Mouse (Mus musculus) urinary bladder, postnatal 36 days (tissue): ENCODE data around the gene Gm44511.
"Not testable (repeated sequence)": the region's sequence is repeated elsewhere in the genome, so short reads cannot be mapped to it uniquely, and the experiment has no call there.

ENCODE experiments used
- DNase-seq, 2 experiments: peaks; one replicate each; pipeline ENCODE4 v3.0.0; 2022; ENCODE audit warnings: low spot score in 2 of 2, mixed read lengths in 1 of 2

The Gm44511 gene

DNA sequence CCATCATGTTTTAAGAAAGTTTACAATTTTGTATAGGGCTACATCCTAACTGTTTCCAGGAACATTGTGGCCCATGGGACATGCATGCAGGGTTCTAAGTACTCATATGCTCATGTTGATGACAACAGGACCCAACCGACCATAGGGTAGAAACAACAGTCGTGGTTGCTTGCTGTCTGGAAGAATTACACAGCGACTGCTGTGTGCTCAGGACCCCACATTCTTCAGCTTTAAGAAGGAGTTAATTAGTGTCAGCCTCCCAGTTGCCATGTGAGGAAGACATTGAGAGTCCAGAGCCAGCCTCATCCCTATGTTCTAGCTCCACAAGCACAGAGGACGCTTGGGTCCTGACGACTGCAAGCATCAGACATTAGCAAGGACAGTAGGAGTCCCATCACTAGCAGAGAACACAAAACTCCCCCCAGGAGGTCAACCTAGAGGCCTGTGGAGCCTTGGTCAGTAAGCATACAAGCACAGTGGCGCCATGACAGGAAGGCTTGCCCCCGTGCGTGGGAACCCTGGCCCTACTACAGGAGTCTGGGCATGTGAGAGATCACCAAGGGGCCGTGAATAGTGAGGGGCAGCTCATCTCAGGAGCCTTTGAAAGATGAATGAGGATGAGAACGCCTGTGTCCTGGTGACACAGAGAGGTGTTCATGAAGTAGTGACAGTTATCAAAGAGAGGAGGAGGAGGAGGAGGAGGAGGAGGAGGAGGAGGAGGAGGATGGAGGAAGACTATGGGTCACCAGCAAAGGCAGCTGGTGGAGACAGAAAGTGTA lies 63.0 kb downstream of the Gm44511 start:
- DNase-seq = not testable (repeated sequence)

DNA sequence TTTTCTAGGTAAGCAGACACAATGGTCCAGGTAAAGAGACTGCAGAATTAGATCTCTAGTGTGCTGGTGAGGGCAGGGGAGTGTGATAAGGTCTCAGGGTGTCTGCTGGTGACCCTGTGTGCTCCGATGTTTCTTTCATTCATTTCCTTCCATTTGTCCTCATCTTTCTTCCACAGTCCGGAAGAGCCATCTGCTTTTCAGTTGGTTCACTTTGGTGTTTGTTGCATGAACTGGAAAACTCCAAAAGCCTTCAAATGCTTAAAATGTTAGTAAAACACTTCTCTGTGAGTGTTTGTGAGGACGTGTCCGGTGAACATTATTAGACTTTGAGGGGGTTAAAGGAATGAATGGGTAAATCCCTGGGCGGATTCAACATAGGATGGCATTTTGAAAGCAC lies 65.0 kb downstream of the Gm44511 start:
- no peak for DNase-seq

DNA sequence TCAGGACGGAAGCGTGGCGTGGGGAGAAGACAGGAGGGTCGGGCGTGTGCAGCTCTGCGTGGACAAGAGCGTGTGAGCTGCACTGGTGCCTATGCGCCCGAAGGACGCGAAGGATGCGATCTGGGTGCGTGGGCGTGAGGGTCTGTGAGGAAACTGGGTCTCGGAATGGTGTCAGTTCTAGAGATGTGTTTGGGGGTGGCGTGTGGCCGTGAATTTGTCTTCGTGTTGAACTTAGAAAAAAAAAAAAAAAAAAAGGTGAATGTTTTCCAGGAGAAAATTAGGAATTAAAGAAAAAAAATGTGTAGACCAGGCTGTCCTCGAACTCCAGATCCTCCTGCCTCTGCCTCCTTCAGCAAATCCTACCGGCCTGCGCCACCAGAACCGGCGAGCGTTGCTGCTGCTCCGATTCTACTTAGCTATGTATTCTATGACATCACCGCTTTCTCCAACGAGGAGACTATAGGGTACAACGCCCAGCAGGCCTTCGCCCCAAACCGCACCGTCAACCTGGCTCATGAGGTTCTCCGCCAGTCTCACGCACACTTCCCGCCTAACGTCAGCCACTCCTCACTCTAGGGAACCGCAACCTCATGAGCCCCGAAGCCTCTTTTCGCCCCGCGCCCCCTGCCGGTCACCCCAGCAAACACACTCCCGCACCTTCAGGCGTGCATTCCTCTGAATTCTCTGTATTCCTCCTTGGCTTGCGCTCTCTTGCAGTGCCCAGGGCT lies 65.5 kb downstream of the Gm44511 start:
- peak; percentile 87 to 88 for DNase-seq

DNA sequence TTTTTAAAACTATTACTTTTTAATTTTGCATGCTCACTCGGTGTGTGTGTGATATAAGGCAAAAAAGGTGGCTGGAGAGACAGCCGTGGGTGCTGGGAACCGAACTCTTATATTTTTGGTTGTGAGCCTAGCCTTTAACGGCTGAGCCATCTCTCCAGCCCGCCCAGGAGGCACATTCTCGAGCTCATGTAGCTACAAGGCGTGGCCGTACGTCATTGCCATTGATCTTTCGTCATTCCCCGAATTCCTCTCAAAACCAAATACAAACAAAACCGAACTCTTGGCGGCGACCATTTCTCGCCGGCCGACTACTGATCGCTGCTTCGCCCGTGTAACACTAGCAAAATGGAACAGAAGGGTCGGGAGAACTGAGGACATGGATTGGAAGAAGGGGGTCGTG lies 66.1 kb downstream of the Gm44511 start:
- DNase-seq = peak; percentile 89 to 93

DNA sequence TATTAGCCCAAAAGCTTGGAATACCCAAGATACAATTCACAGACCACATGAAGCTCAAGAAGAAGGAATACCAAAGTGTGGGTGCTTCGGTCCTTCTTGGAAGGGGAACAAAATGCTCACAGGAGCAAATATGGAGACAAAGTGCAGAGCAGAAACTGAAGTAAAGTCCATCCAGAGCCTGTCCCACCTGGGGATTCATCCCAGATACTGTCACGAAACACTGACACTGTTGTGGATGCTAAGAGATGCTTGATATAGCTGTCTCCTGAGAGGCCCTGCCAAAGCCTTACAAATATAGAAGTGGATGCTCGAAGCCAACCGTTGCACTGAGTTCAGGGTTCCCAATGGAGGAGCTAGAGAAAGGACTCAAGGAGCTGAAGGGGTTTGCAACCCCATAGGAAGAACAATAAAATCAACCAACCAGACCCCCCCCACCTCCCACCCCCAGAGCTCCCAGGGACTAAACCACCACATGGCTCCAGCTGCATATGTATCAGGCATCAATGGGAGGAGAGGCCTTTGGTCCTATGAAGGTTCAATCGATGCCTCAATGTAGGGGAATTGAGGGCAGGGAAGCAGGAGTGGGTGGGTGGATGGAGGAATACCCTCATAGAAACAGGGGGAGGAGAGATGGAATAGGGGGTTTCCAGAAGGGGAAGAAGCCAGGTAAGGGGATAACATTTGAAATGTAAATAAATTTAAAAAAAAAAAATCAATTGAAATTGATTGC lies 66.7 kb downstream of the Gm44511 start:
- DNase-seq = no peak

DNA sequence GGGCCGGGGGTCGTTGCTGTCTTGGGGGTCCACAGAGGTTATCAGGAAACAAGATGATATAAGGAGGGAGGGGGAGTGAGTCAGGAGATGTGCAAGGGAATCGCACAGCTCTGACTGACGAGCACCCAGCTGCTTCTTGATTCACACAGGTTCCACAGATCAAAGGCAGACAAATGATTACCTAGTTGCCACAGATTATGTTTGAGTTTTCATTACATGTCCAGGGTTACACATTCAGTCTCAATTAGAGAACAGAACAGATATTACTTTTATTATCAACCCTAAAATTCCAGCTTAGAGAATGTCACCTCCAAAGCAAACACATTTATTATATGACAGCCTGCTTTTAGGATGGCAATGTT lies 70.7 kb downstream of the Gm44511 start:
- not testable (repeated sequence) for DNase-seq

DNA sequence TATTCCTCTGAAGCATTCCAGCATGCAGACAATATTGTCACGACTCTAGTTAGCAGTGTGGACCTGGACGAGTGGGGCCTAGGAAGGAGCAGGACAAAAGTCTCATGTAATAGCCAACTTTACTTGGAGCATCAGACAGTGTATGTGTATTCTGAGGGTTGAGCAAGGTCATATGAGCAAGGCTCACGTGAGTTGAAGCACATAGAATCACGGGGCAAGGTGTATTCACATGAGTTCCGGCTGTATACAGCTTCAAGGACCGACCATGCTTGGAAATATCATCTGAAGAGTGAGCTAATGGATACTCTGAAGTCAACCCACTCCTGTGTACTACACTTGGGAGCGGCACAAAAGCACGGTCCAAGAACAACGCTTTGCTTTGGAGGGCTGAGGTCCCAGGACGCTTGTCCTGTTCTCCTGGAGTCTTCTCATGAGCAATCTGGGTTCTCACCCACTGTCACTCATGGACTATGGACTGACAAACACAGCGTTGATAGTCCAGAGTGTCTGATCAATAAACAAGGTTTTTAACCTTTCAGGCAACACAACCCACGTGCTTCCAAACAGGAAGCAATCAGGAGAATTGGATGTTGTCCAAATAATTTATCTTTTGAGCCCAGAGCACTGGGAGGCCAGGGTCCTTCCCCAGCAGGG lies 71.2 kb downstream of the Gm44511 start:
- not testable (repeated sequence) for DNase-seq

DNA sequence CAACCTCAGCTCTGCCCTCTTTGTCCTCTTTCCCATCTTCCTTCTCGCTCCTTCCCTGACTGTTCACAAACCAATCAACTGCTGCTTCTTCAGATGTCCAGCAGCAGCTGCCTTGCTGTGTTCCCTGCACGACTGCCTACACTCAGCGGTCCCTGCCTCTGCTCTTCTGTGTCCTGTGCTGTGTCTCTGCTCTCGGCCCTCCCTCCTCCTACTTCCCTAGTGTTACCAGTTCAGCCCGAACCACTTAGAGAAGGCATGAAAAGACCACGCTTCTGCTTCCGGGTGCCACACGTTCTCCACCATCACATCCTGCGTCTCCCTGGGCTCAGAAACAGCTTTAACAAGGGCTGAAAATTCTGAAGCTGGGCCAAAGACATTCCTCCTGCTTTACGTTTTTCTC lies 71.8 kb downstream of the Gm44511 start:
- DNase-seq = peak in 1 of 2 experiments; percentile 12

DNA sequence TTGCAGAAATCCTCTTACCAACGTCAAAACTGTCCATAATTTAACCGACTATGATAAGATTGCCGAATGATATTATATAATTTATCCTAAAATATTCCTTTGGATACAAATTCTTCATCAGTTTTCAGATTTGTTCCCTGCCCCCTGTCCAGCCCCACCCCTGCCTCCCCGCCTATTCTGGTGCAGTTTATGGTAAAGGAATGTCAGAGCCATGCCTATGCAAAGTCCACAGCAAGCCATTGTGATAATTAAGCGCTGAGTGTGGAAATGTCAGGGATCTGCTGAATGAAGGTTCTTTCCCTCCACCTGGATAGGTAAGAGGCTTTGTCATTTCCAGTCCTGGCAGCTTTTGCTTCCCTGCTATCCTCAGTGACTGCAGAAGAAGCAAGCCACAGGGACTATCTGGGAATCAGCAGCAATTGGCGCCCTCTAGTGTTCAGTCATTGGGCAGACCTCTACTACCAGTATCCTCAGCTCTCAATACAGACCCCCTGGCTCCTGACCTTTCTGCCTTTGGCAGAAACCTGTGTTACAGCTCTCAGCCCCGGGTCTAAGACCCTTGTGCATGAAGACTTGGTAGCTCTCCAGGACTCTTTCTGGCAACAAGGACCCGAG lies 72.4 kb downstream of the Gm44511 start:
- DNase-seq = peak; percentile 58 to 76

DNA sequence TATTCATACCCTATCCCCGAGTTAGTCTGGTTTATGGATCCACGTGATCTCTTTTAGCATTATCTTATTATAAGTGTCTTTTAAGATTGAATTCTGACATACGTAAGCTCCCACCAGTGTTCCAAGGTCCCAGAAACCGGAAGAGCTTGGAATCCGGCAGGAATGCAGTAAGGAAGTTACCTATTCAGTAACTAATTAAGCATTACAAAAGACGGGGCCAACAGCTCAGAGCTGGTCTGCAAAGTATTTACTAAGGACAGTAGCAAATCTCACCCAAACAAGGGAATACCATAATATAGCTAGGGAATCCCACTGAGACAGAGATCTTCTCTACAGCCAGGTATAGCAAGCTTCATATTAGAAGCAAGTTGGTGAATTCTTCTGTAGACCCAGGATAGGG lies 79.1 kb downstream of the Gm44511 start:
- DNase-seq = not testable (repeated sequence)

DNA sequence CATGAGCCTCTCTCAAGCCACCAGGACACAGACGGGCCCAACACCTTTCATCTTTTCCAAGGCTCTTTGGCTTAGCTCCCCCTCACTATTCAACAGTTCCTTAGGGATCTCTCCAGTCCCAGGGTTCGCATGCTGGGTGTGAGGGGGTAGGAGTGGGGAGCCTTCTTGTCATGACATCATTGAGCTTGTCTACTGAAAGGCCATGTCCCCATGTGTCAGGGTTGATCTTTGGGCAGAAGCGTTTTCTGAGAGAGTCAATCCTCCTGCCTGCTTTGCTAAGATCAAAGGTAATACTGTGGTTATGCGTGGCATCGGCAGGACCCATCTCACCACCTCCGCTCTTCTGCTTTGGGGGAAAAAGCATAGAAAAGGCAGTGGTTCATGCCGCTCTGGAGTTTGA lies 88.7 kb downstream of the Gm44511 start:
- no peak for DNase-seq

DNA sequence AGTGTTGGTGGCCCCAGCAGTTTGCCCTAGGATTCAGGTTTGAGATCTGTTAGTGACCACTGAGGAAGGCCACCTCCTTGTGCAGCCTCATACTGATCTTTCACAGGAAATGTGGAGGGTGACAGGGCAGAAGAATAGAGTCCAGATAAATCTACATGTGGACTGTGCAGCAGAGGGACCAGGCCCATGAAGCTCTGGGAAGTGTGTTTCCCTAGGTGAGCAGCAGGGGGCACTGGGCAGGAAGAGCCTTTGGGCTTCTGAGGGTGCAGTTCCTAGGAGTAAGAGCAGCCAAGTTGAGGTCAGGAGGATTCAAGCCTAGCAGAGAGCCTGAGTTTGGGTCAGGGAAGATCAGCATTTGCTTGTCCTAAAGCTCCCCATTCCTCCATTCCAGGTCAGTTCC lies 90.0 kb downstream of the Gm44511 start:
- DNase-seq = no peak

DNA sequence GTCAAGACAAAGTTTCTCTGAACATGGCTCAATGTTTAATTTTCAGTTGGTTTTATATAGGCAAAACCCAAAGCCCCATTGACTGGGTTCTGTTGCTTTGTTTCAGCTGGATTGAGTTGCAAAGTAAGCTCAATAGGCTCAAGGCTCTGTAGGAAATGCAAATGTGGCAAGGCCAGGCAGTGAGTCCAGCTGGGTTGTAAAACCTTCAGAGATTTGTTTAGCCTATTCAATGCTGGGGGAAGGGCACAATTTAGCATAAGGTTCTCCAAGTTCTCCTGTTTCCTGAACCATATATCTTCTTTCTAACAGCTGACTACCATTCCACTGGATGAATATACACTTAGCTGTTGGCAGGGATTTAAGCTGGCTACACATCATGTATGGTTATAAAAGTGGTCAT lies 91.2 kb downstream of the Gm44511 start:
- no peak for DNase-seq

DNA sequence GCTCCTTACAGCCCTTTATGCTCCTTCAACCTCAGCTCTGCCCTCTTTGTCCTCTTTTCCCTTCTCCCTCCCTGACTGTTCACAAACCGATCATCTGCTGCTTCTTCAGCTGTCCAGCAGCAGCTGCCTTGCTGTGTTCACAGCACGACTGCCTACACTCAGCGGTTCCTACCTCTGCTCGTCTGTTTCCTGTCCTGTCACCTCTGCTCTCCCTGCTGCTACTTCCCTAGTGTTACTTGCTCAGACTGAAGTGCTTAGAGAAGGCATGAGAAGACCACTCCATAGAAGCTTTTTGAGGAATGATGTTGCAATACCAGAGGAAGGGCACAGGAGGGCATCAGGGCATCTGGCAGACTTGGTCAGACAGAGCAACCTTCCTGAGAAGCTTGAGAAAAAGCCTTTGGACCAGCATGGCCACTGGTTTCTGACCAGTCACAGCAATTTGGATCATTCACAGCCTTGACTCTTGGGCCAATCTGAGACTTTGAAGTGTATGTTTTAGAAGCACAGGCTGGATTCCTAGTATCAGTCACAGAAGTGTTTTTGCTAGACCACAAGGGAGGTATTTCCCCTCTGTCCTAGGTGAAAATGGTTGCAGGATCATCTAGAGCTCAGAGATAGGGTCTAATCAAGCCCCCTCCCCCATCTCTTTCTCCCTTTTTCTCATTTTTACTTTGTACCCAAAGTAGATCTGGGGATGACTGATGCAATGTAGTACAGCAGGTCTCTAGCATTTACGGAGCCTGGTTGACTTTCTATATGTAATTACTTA lies 92.0 kb downstream of the Gm44511 start:
- no peak for DNase-seq

DNA sequence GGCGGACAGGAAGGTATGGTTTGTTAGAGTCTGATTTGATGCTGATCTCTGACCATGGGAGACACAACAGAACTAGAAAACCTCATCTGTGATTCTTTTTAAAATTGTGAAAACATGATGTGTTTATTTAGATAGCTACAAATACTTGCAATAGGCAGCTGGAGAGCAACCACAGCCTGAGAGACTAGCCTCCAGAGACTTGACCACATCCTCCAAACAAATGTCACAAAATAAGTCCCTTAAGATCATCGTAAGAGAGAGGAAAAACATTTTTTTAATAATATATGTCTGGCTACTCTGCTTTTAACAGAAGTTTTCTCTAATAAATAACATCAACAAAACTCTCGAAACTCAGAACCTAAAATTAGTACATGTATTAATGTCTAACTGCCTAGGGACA lies 94.1 kb downstream of the Gm44511 start:
- DNase-seq = no peak
